Mouse (Mus musculus) granulocyte monocyte progenitor cell, adult 5-6 weeks (primary cell): ENCODE measurements around the gene Gm42715. TPM values are rescaled to one million over a fixed set of nuclear protein-coding genes. Genes with fewer than 3 reads are reported as not detected.
A peak's percentile ranks its signal among the peaks of the same experiment; 100 is the strongest.

ENCODE experiments used
- ATAC-seq: replicated peaks from 2 replicates; pipeline ENCODE4 v1.8.0; 2016; ENCODE audit warnings: mild to moderate bottlenecking, moderate TSS enrichment, inconsistent platforms; ENCODE audit not compliant: poor library complexity, severe bottlenecking
- total RNA-seq, 2 experiments: library from RNA; stranded (forward) in 1 of 2; stranded (reverse) in 1 of 2; fragments of 200-712, 200-1000 nt in 1 of 2; fragments of >200 nt in 1 of 2; fragmentation: Nextera tagmentation in 1 of 2; gene quantifications; 2 replicates each; pipeline ENCODE4 v1.2.3; 2014 to 2017

Gene Gm42715
- total RNA-seq, 2 experiments from 2014 or later, result 6.4 to 25.2 TPM

DNA sequence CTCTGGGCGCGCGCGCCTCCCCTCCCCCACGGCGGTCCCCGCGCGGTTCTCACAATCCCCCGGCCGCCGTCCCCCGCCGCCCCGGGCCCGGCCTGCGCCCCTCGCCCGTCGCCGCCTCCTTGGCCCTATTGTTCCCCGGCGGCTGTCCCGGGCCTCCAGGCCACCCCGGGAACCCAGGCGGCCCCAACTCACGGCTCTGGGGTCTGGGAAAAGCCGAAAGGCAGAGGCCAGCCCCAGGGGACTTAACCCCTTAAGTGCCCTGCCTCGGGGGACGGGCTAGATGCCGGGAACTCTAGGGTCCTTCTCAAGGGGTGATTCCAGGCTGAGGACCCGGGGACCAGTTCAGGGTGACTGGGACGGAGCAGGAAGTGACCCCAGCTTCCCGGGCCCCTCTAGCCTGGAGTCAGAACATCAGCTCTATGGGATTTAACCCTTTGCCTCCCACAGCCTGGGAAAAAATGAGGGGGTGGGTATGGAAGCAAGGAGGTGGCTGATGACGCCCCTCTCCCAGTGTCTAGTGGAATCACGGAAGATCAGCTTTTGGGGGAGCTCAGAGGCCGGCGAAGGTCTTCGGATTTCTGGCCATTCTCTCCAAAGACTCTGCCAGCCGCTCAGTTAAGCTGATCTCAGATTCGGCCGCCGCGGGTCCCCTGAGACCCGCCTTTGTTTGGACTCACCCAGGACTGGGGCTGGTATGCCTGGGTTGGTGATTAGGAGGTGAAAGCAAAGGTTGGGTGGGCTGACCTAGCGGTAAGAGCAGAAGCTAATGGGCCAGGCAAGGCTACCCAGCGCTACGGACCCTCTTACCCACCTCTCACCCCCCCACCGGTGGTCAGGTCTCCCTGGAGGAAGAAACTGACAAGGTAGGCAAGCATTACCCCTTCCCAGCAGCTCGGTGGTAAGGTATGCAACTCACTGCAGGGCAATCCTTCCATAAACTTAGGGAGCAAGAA is 95.8 kb downstream of the Gm42715 start, which contains the start of gene Zfp629:
Zfp629 (minus strand) TSS at position 907 of the 953 bp plus-strand sequence.
- peak; percentile 68 for ATAC-seq

DNA sequence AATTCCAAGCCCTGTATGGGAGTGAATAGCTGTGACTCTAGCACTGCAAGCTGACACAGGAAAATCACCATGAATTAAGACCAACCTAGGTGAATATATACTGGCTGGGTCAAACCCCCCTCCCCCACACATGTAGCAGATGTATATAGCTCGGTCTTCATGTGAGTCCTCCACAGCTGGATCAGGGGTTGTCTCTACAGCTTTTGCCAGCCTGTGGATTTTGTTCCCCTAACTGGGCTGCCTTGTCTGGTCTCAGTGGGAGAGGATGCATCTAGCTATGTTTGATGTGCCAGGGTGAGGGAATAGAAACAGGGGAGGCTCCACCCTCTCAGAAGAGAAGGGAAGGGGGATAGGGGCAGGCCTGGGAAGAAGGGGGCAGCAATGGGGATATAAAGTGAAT is 97.0 kb downstream of the Gm42715 start:
- no peak for ATAC-seq

Other genes with a start within 250 kb of the Gm42715 start
- 63.0 and 70.4 TPM in 2 replicates for gene Sephs2, start 245.5 kb upstream of the Gm42715 start, total RNA-seq (2014; fragmentation: Nextera tagmentation)
- gene Sephs2, start 245.5 kb upstream of the Gm42715 start, total RNA-seq (2017), result 158 and 176 TPM in 2 replicates
- 57.2 and 65.5 TPM in 2 replicates for gene Itgal, start 223.3 kb upstream of the Gm42715 start, total RNA-seq (2014; fragmentation: Nextera tagmentation)
- 22.4 and 27.1 TPM in 2 replicates for gene Itgal, start 223.3 kb upstream of the Gm42715 start, total RNA-seq (2017)
- gene Zfp768, start 174.0 kb upstream of the Gm42715 start, total RNA-seq (2014; fragmentation: Nextera tagmentation), result 3.7 and 9.6 TPM in 2 replicates
- gene Zfp768, start 174.0 kb upstream of the Gm42715 start, total RNA-seq (2017), result 5.5 and 6.2 TPM in 2 replicates
- 1.8 and 4.4 TPM in 2 replicates for gene Zfp747, start 143.5 kb upstream of the Gm42715 start, total RNA-seq (2014; fragmentation: Nextera tagmentation)
- gene Zfp747, start 143.5 kb upstream of the Gm42715 start, total RNA-seq (2017), result 6.2 and 13.4 TPM in 2 replicates
- 2.7 and 3.7 TPM in 2 replicates for gene 9130019O22Rik, start 132.4 kb upstream of the Gm42715 start, total RNA-seq (2014; fragmentation: Nextera tagmentation)
- 4.1 and 5.5 TPM in 2 replicates for gene 9130019O22Rik, start 132.4 kb upstream of the Gm42715 start, total RNA-seq (2017)
- gene E430018J23Rik, start 126.0 kb upstream of the Gm42715 start, total RNA-seq (2014; fragmentation: Nextera tagmentation), result 2.5 TPM in 1 of 2 replicates, not detected in the other
- gene E430018J23Rik, start 126.0 kb upstream of the Gm42715 start, total RNA-seq (2017), result 4.2 and 8.9 TPM in 2 replicates
- 8.9 and 10.8 TPM in 2 replicates for gene Zfp764, start 112.8 kb upstream of the Gm42715 start, total RNA-seq (2014; fragmentation: Nextera tagmentation)
- gene Zfp764, start 112.8 kb upstream of the Gm42715 start, total RNA-seq (2017), result 12.5 and 15.1 TPM in 2 replicates
- gene Zfp688, start 97.5 kb upstream of the Gm42715 start, total RNA-seq (2014; fragmentation: Nextera tagmentation), result 13.5 and 17.6 TPM in 2 replicates
- 7.1 and 12.5 TPM in 2 replicates for gene Zfp688, start 97.5 kb upstream of the Gm42715 start, total RNA-seq (2017)
- gene Zfp689, start 70.4 kb upstream of the Gm42715 start, total RNA-seq (2014; fragmentation: Nextera tagmentation), result 0.70 and 3.9 TPM in 2 replicates
- gene Zfp689, start 70.4 kb upstream of the Gm42715 start, total RNA-seq (2017), result 2.7 and 3.6 TPM in 2 replicates
- gene Prr14, start 60.0 kb upstream of the Gm42715 start, total RNA-seq (2014; fragmentation: Nextera tagmentation), result 96.7 and 115 TPM in 2 replicates
- 23.8 and 29.0 TPM in 2 replicates for gene Prr14, start 60.0 kb upstream of the Gm42715 start, total RNA-seq (2017)
- gene Fbrs, start 40.4 kb upstream of the Gm42715 start, total RNA-seq (2014; fragmentation: Nextera tagmentation), result 87.1 and 132 TPM in 2 replicates
- gene Fbrs, start 40.4 kb upstream of the Gm42715 start, total RNA-seq (2017), result 21.9 and 28.5 TPM in 2 replicates
- gene Srcap, start 7.6 kb upstream of the Gm42715 start, total RNA-seq (2014; fragmentation: Nextera tagmentation), result 139 and 145 TPM in 2 replicates
- gene Srcap, start 7.6 kb upstream of the Gm42715 start, total RNA-seq (2017), result 20.9 and 22.9 TPM in 2 replicates
- gene Tmem265, start 41.8 kb downstream of the Gm42715 start, total RNA-seq (2014; fragmentation: Nextera tagmentation), result 8.1 TPM in 1 of 2 replicates, not detected in the other
- 0.99 and 2.9 TPM in 2 replicates for gene Tmem265, start 41.8 kb downstream of the Gm42715 start, total RNA-seq (2017)
- gene Phkg2, start 53.8 kb downstream of the Gm42715 start, total RNA-seq (2014; fragmentation: Nextera tagmentation), result 57.0 and 72.0 TPM in 2 replicates
- gene Phkg2, start 53.8 kb downstream of the Gm42715 start, total RNA-seq (2017), result 27.4 and 31.7 TPM in 2 replicates
- gene Ccdc189, start 69.0 kb downstream of the Gm42715 start, total RNA-seq (2014; fragmentation: Nextera tagmentation), result 0.37 and 0.77 TPM in 2 replicates
- 1.6 and 3.9 TPM in 2 replicates for gene Ccdc189, start 69.0 kb downstream of the Gm42715 start, total RNA-seq (2017)
- gene Rnf40, start 69.2 kb downstream of the Gm42715 start, total RNA-seq (2014; fragmentation: Nextera tagmentation), result 25.0 and 48.1 TPM in 2 replicates
- 35.3 and 42.8 TPM in 2 replicates for gene Rnf40, start 69.2 kb downstream of the Gm42715 start, total RNA-seq (2017)
- 12.9 and 18.9 TPM in 2 replicates for gene Zfp629, start 96.2 kb downstream of the Gm42715 start, total RNA-seq (2014; fragmentation: Nextera tagmentation)
- gene Zfp629, start 96.2 kb downstream of the Gm42715 start, total RNA-seq (2017), result 8.2 and 12.6 TPM in 2 replicates
- gene Bcl7c, start 189.3 kb downstream of the Gm42715 start, total RNA-seq (2014; fragmentation: Nextera tagmentation), result 50.9 and 81.5 TPM in 2 replicates
- 39.3 and 57.5 TPM in 2 replicates for gene Bcl7c, start 189.3 kb downstream of the Gm42715 start, total RNA-seq (2017)
- 0.73 and 1.2 TPM in 2 replicates for gene Ctf1, start 193.2 kb downstream of the Gm42715 start, total RNA-seq (2014; fragmentation: Nextera tagmentation)
- gene Ctf1, start 193.2 kb downstream of the Gm42715 start, total RNA-seq (2017), result 0.90 and 3.2 TPM in 2 replicates
- gene Ctf2, start 212.6 kb downstream of the Gm42715 start, total RNA-seq (2014; fragmentation: Nextera tagmentation), result not detected in 2 replicates
- gene Ctf2, start 212.6 kb downstream of the Gm42715 start, total RNA-seq (2017), result 0.31 TPM in 1 of 2 replicates, not detected in the other
- gene Fbxl19, start 225.0 kb downstream of the Gm42715 start, total RNA-seq (2014; fragmentation: Nextera tagmentation), result 11.1 and 11.7 TPM in 2 replicates
- gene Fbxl19, start 225.0 kb downstream of the Gm42715 start, total RNA-seq (2017), result 13.8 and 17.7 TPM in 2 replicates